Mouse (Mus musculus): Measurements from ENCODE around the gene Hdac4. TPM values are rescaled to one million over a fixed set of nuclear protein-coding genes. Genes with fewer than 3 reads are reported as not detected.

The Hdac4 gene
- polyA plus RNA-seq, 1 experiment from 2014 or later, result 32.7 TPM

- no peak for ATAC-seq (ENCODE audit: insufficient read depth, low FRiP score, low TSS enrichment)
These were observed 267.8 kb downstream of the Hdac4 start for GRCm38 (mm10) chr1:91927536-91928315.

GRCm38 (mm10) chr1:91923567-91923966, 271.9 kb downstream of the Hdac4 start:
- WGBS, result 90% methylated on average over 9 of the region's 9 CpGs
- no peak overlapping the region for H3K9ac ChIP-seq (ENCODE audit: low read length)
- no peaks in the 10 kb centered on the region for H3K27me3 ChIP-seq (ENCODE audit: control insufficient read depth, insufficient read depth, low read length)
- DNase-seq (ENCODE audit: low spot score) (no peak), ATAC-seq (ENCODE audit: insufficient read depth, low FRiP score, low TSS enrichment) (no peak)
- H3K4me1 ChIP-seq (ENCODE audit: control insufficient read depth, insufficient read depth, low read length), result no peaks in the 10 kb centered on the region
- H3K27ac ChIP-seq (ENCODE audit: low read depth, low read length), result no peak overlapping the region
- H3K36me3 ChIP-seq (ENCODE audit: control insufficient read depth, insufficient read depth, low read length), result no peaks in the 10 kb centered on the region
- H3K4me2 ChIP-seq (ENCODE audit: low read depth), result no peak overlapping the region
- no peak overlapping the region for H3K4me3 ChIP-seq (ENCODE audit: low read depth, low read length)
- no peaks in the 10 kb centered on the region for H3K9me3 ChIP-seq (ENCODE audit: control insufficient read depth, low read length)

More at GRCm38 (mm10) chr1:91927536-91928315, 267.8 kb downstream of the Hdac4 start:
- Histone ChIP-seq H3K9me3 (ENCODE audit: control insufficient read depth, low read length) (no peaks in the 10 kb centered on the region), H3K27me3 (ENCODE audit: control insufficient read depth, insufficient read depth, low read length) (no peaks in the 10 kb centered on the region), H3K4me2 (ENCODE audit: low read depth) (no peak overlapping the region), H3K36me3 (ENCODE audit: control insufficient read depth, insufficient read depth, low read length) (no peaks in the 10 kb centered on the region), H3K27ac (ENCODE audit: low read depth, low read length) (no peak overlapping the region), H3K4me3 (ENCODE audit: low read depth, low read length) (no peak overlapping the region), H3K4me1 (ENCODE audit: control insufficient read depth, insufficient read depth, low read length) (no peaks in the 10 kb centered on the region), H3K9ac (ENCODE audit: low read length) (no peak overlapping the region)
- DNase-seq (ENCODE audit: low spot score), result no peak
- WGBS, result 89% methylated on average over 10 of the region's 10 CpGs

- H3K27ac ChIP-seq (ENCODE audit: low read depth, low read length), result no peak overlapping the region
- H3K4me3 ChIP-seq (ENCODE audit: low read depth, low read length), result no peak overlapping the region
- ATAC-seq (ENCODE audit: insufficient read depth, low FRiP score, low TSS enrichment), result no peak
- H3K4me2 ChIP-seq (ENCODE audit: low read depth), result no peak overlapping the region
- no peaks in the 10 kb centered on the region for H3K36me3 ChIP-seq (ENCODE audit: control insufficient read depth, insufficient read depth, low read length)
- no peak overlapping the region for H3K9ac ChIP-seq (ENCODE audit: low read length)
- 89% methylated on average over 7 of the region's 7 CpGs for WGBS
- no peak for DNase-seq (ENCODE audit: low spot score)
- no peaks in the 10 kb centered on the region for H3K9me3 ChIP-seq (ENCODE audit: control insufficient read depth, low read length)
- no peaks in the 10 kb centered on the region for H3K4me1 ChIP-seq (ENCODE audit: control insufficient read depth, insufficient read depth, low read length)
- no peaks in the 10 kb centered on the region for H3K27me3 ChIP-seq (ENCODE audit: control insufficient read depth, insufficient read depth, low read length)
These were observed 273.0 kb downstream of the Hdac4 start for GRCm38 (mm10) chr1:91922235-91923152.

GRCm38 (mm10) chr1:91921702-91922101, 273.8 kb downstream of the Hdac4 start:
- Histone ChIP-seq H3K4me2 (ENCODE audit: low read depth) (no peak overlapping the region), H3K36me3 (ENCODE audit: control insufficient read depth, insufficient read depth, low read length) (no peaks in the 10 kb centered on the region), H3K27me3 (ENCODE audit: control insufficient read depth, insufficient read depth, low read length) (no peaks in the 10 kb centered on the region), H3K4me3 (ENCODE audit: low read depth, low read length) (no peak overlapping the region), H3K4me1 (ENCODE audit: control insufficient read depth, insufficient read depth, low read length) (no peaks in the 10 kb centered on the region), H3K9ac (ENCODE audit: low read length) (no peak overlapping the region), H3K27ac (ENCODE audit: low read depth, low read length) (no peak overlapping the region), H3K9me3 (ENCODE audit: control insufficient read depth, low read length) (no peaks in the 10 kb centered on the region)
- WGBS, result 87% methylated on average over 4 of the region's 4 CpGs
- no peak for DNase-seq (ENCODE audit: low spot score)
- no peak for ATAC-seq (ENCODE audit: insufficient read depth, low FRiP score, low TSS enrichment)

- ATAC-seq (ENCODE audit: insufficient read depth, low FRiP score, low TSS enrichment), result no peak
These were observed 274.2 kb downstream of the Hdac4 start for GRCm38 (mm10) chr1:91921279-91921678.

GRCm38 (mm10) chr1:91920038-91920589, 275.4 kb downstream of the Hdac4 start:
- no peaks in the 10 kb centered on the region for H3K27me3 ChIP-seq (ENCODE audit: control insufficient read depth, insufficient read depth, low read length)
- WGBS, result 57% methylated on average over 7 of the region's 7 CpGs
- no peak overlapping the region for H3K27ac ChIP-seq (ENCODE audit: low read depth, low read length)
- no peak overlapping the region for H3K9ac ChIP-seq (ENCODE audit: low read length)
- no peaks in the 10 kb centered on the region for H3K4me1 ChIP-seq (ENCODE audit: control insufficient read depth, insufficient read depth, low read length)
- no peaks in the 10 kb centered on the region for H3K36me3 ChIP-seq (ENCODE audit: control insufficient read depth, insufficient read depth, low read length)
- DNase-seq (ENCODE audit: low spot score) (no peak), ATAC-seq (ENCODE audit: insufficient read depth, low FRiP score, low TSS enrichment) (no peak)
- no peaks in the 10 kb centered on the region for H3K9me3 ChIP-seq (ENCODE audit: control insufficient read depth, low read length)
- H3K4me2 ChIP-seq (ENCODE audit: low read depth), result no peak overlapping the region
- H3K4me3 ChIP-seq (ENCODE audit: low read depth, low read length), result no peak overlapping the region

More at GRCm38 (mm10) chr1:91921279-91921678, 274.2 kb downstream of the Hdac4 start:
- no peaks in the 10 kb centered on the region for H3K36me3 ChIP-seq (ENCODE audit: control insufficient read depth, insufficient read depth, low read length)
- H3K27ac ChIP-seq (ENCODE audit: low read depth, low read length), result no peak overlapping the region
- H3K27me3 ChIP-seq (ENCODE audit: control insufficient read depth, insufficient read depth, low read length), result no peaks in the 10 kb centered on the region
- WGBS, result 74% methylated on average over 5 of the region's 5 CpGs
- no peak overlapping the region for H3K4me2 ChIP-seq (ENCODE audit: low read depth)
- no peak overlapping the region for H3K4me3 ChIP-seq (ENCODE audit: low read depth, low read length)
- no peaks in the 10 kb centered on the region for H3K4me1 ChIP-seq (ENCODE audit: control insufficient read depth, insufficient read depth, low read length)
- H3K9me3 ChIP-seq (ENCODE audit: control insufficient read depth, low read length), result no peaks in the 10 kb centered on the region
- no peak overlapping the region for H3K9ac ChIP-seq (ENCODE audit: low read length)
- no peak for DNase-seq (ENCODE audit: low spot score)

- 85% methylated on average over 10 of the region's 10 CpGs for WGBS
These were observed 277.2 kb downstream of the Hdac4 start for GRCm38 (mm10) chr1:91918257-91918800.

GRCm38 (mm10) chr1:91917596-91917995, 277.9 kb downstream of the Hdac4 start:
- no peak overlapping the region for H3K4me2 ChIP-seq (ENCODE audit: low read depth)
- ATAC-seq (ENCODE audit: insufficient read depth, low FRiP score, low TSS enrichment), result no peak
- H3K36me3 ChIP-seq (ENCODE audit: control insufficient read depth, insufficient read depth, low read length), result no peaks in the 10 kb centered on the region
- no peak overlapping the region for H3K27ac ChIP-seq (ENCODE audit: low read depth, low read length)
- 80% methylated on average over 2 of the region's 2 CpGs for WGBS
- H3K4me1 ChIP-seq (ENCODE audit: control insufficient read depth, insufficient read depth, low read length), result no peaks in the 10 kb centered on the region
- H3K9me3 ChIP-seq (ENCODE audit: control insufficient read depth, low read length), result no peaks in the 10 kb centered on the region
- no peak overlapping the region for H3K9ac ChIP-seq (ENCODE audit: low read length)
- H3K4me3 ChIP-seq (ENCODE audit: low read depth, low read length), result no peak overlapping the region
- no peaks in the 10 kb centered on the region for H3K27me3 ChIP-seq (ENCODE audit: control insufficient read depth, insufficient read depth, low read length)
- no peak for DNase-seq (ENCODE audit: low spot score)

More at GRCm38 (mm10) chr1:91918257-91918800, 277.2 kb downstream of the Hdac4 start:
- no peaks in the 10 kb centered on the region for H3K9me3 ChIP-seq (ENCODE audit: control insufficient read depth, low read length)
- H3K4me3 ChIP-seq (ENCODE audit: low read depth, low read length), result no peak overlapping the region
- no peak overlapping the region for H3K9ac ChIP-seq (ENCODE audit: low read length)
- no peak overlapping the region for H3K4me2 ChIP-seq (ENCODE audit: low read depth)
- no peaks in the 10 kb centered on the region for H3K4me1 ChIP-seq (ENCODE audit: control insufficient read depth, insufficient read depth, low read length)
- H3K27me3 ChIP-seq (ENCODE audit: control insufficient read depth, insufficient read depth, low read length), result no peaks in the 10 kb centered on the region
- no peak for DNase-seq (ENCODE audit: low spot score)
- no peaks in the 10 kb centered on the region for H3K36me3 ChIP-seq (ENCODE audit: control insufficient read depth, insufficient read depth, low read length)
- no peak overlapping the region for H3K27ac ChIP-seq (ENCODE audit: low read depth, low read length)
- ATAC-seq (ENCODE audit: insufficient read depth, low FRiP score, low TSS enrichment), result no peak

Measured in neural tube, embryonic 11.5 days (tissue).